In genomic region chr6:56808656-56809055, GRCm38 (mm10) we compare ENCODE assay signal across 8 mouse cellular contexts. TPM values are rescaled to one million over a fixed set of nuclear protein-coding genes. Genes with fewer than 3 reads are reported as not detected.
A peak's percentile ranks its signal among the peaks of the same experiment; 100 is the strongest.
DNase-seq lines count a peak whose midpoint lies in the region; ATAC-seq and TF ChIP-seq lines count a peak whose summit lies in the region.

No protein-coding gene starts in this region.

- no peak overlapping the region for H3K27ac ChIP-seq in embryonic facial prominence, embryonic 14.5 days (replicated peaks; ENCODE audit: low read depth, low read length)
- H3K27ac ChIP-seq in hindbrain, embryonic 14.5 days, result no peak overlapping the region
- no peak overlapping the region for H3K27ac ChIP-seq in stomach, postnatal 0 days (replicated peaks)

- TF ChIP-seq CTCF in stomach, postnatal 0 days (IDR thresholded peaks at IDR 0.05; ENCODE audit: low read depth), result peak; percentile 93

- no peaks in the 10 kb centered on the region for H3K36me3 ChIP-seq in embryonic facial prominence, embryonic 14.5 days (ENCODE audit: control insufficient read depth, insufficient read depth, low read length)
- H3K36me3 ChIP-seq in hindbrain, embryonic 14.5 days (replicated peaks; ENCODE audit: control insufficient read depth, insufficient read depth), result no peaks in the 10 kb centered on the region
- no peaks in the 10 kb centered on the region for H3K36me3 ChIP-seq in stomach, postnatal 0 days (ENCODE audit: control insufficient read depth, insufficient read depth, low read length)

- no peaks in the 10 kb centered on the region; the same call in 1 of the 2 replicates for H3K27me3 ChIP-seq in embryonic facial prominence, embryonic 14.5 days (replicated peaks; ENCODE audit: control insufficient read depth, insufficient read depth, low read length)
- H3K27me3 ChIP-seq in hindbrain, embryonic 14.5 days (ENCODE audit: control insufficient read depth, insufficient read depth, low read length), result no peaks in the 10 kb centered on the region
- H3K27me3 ChIP-seq in stomach, postnatal 0 days (ENCODE audit: control insufficient read depth, insufficient read depth, low read length), result no peaks in the 10 kb centered on the region

- no peak for TF ChIP-seq EP300 in stomach, postnatal 0 days (optimal IDR thresholded peaks at IDR 0.05)

- H3K9me3 ChIP-seq in embryonic facial prominence, embryonic 14.5 days (ENCODE audit: control insufficient read depth, low read length), result no peaks in the 10 kb centered on the region
- H3K9me3 ChIP-seq in hindbrain, embryonic 14.5 days (ENCODE audit: control insufficient read depth, low read length), result no peaks in the 10 kb centered on the region
- H3K9me3 ChIP-seq in stomach, postnatal 0 days (ENCODE audit: control insufficient read depth, low read length), result no peaks in the 10 kb centered on the region

- H3K4me3 ChIP-seq in embryonic facial prominence, embryonic 14.5 days (ENCODE audit: low read depth, low read length), result no peak overlapping the region
- no peak overlapping the region for H3K4me3 ChIP-seq in hindbrain, embryonic 14.5 days (replicated peaks; ENCODE audit: low read length)
- H3K4me3 ChIP-seq in stomach, postnatal 0 days (ENCODE audit: low read depth, low read length), result no peak overlapping the region

- no peak overlapping the region for H3K9ac ChIP-seq in embryonic facial prominence, embryonic 14.5 days (ENCODE audit: low read depth, low read length)
- no peak overlapping the region for H3K9ac ChIP-seq in hindbrain, embryonic 14.5 days
- no peak overlapping the region for H3K9ac ChIP-seq in stomach, postnatal 0 days (ENCODE audit: low read length)

- ATAC-seq in embryonic facial prominence, embryonic 14.5 days (ENCODE audit: low read depth), result peak; percentile 90
- ATAC-seq in hindbrain, embryonic 14.5 days (ENCODE audit: low FRiP score), result peak; percentile 92
- peak; percentile 94 for ATAC-seq in megakaryocyte-erythroid progenitor cell, adult 5-6 weeks (replicated peaks; ENCODE audit: low FRiP score, low TSS enrichment, poor library complexity, severe bottlenecking)
- peak; percentile 66 for ATAC-seq in stomach, postnatal 0 days (ENCODE audit: low FRiP score, low TSS enrichment)

- 7% methylated on average over 3 of the region's 3 CpGs for WGBS in embryonic facial prominence, embryonic 14.5 days
- 17% methylated on average over 3 of the region's 3 CpGs for WGBS in hindbrain, embryonic 14.5 days
- 10% methylated on average over 3 of the region's 3 CpGs for WGBS in stomach, postnatal 0 days

- no peaks in the 10 kb centered on the region for H3K4me1 ChIP-seq in embryonic facial prominence, embryonic 14.5 days (ENCODE audit: control insufficient read depth, insufficient read depth, low read length)
- no peaks in the 10 kb centered on the region for H3K4me1 ChIP-seq in hindbrain, embryonic 14.5 days (replicated peaks; ENCODE audit: control insufficient read depth, insufficient read depth, low read length)
- no peaks in the 10 kb centered on the region for H3K4me1 ChIP-seq in stomach, postnatal 0 days (replicated peaks; ENCODE audit: control insufficient read depth, insufficient read depth)

- H3K4me2 ChIP-seq in embryonic facial prominence, embryonic 14.5 days (ENCODE audit: low read depth, low read length), result no peak overlapping the region
- H3K4me2 ChIP-seq in hindbrain, embryonic 14.5 days (replicated peaks), result no peak overlapping the region
- H3K4me2 ChIP-seq in stomach, postnatal 0 days (replicated peaks; ENCODE audit: low read depth), result no peak overlapping the region

- peak; percentile 49 to 68 for DNase-seq in right cerebral cortex, adult 2 months (ENCODE audit: low spot score in 2 of 2)
- DNase-seq in right cerebral cortex, postnatal 14 days, result no peak
- peak; percentile 44 for DNase-seq in adrenal gland, postnatal 10 days
- DNase-seq in embryonic facial prominence, embryonic 14.5 days (ENCODE audit: low spot score), result peak; percentile 69
- DNase-seq in hindbrain, embryonic 14.5 days (ENCODE audit: low spot score), result peak; percentile 78
- peak; percentile 31 to 59 for DNase-seq in left cerebral cortex, adult 18-20 months (ENCODE audit: low spot score in 2 of 2)
- no peak for DNase-seq in stomach, postnatal 0 days (ENCODE audit: low spot score)

RNA-seq across cellular contexts. Expression of gene Kbtbd2, which starts 11.0 kb away (rescaled TPM):
- 10 to 100 TPM; 36.2 to 36.7 TPM for total RNA-seq in adrenal gland, postnatal 10 days (2021)
- 16.7 TPM in 2 replicates for polyA plus RNA-seq in embryonic facial prominence, embryonic 14.5 days (2014; fragmentation: Nextera tagmentation; extraction: Ambion mirVana)
- polyA plus RNA-seq in hindbrain, embryonic 14.5 days (2014; fragmentation: Nextera tagmentation; extraction: Ambion mirVana), result 26.4 and 32.2 TPM in 2 replicates
- total RNA-seq in left cerebral cortex, adult 18-20 months (2021), result 10 to 100 TPM; 67.3 to 71.7 TPM
- total RNA-seq in megakaryocyte-erythroid progenitor cell, adult 5-6 weeks (2014; fragmentation: Nextera tagmentation), result 23.3 and 32.6 TPM in 2 replicates
- 57.3 and 81.0 TPM in 2 replicates for total RNA-seq in megakaryocyte-erythroid progenitor cell, adult 5-6 weeks (2017)
- polyA plus RNA-seq in stomach, postnatal 0 days (2015; fragmentation: Nextera tagmentation; extraction: Ambion mirVana), result 9.3 and 10.8 TPM in 2 replicates

RNA-seq across cellular contexts. Expression of gene Fkbp9, which starts 23.2 kb away (rescaled TPM):
- 10 to 100 TPM; 92.6 to 92.7 TPM for total RNA-seq in adrenal gland, postnatal 10 days (2021)
- 240 and 246 TPM in 2 replicates for polyA plus RNA-seq in embryonic facial prominence, embryonic 14.5 days (2014; fragmentation: Nextera tagmentation; extraction: Ambion mirVana)
- polyA plus RNA-seq in hindbrain, embryonic 14.5 days (2014; fragmentation: Nextera tagmentation; extraction: Ambion mirVana), result 42.2 and 42.6 TPM in 2 replicates
- total RNA-seq in left cerebral cortex, adult 18-20 months (2021), result 10 to 100 TPM; 26.8 to 31.4 TPM
- total RNA-seq in megakaryocyte-erythroid progenitor cell, adult 5-6 weeks (2014; fragmentation: Nextera tagmentation), result 3.2 and 4.3 TPM in 2 replicates
- 6.6 and 7.4 TPM in 2 replicates for total RNA-seq in megakaryocyte-erythroid progenitor cell, adult 5-6 weeks (2017)
- polyA plus RNA-seq in stomach, postnatal 0 days (2015; fragmentation: Nextera tagmentation; extraction: Ambion mirVana), result 80.5 and 85.8 TPM in 2 replicates

Comparison
In these comparisons a context has a peak if more than half of its experiments do, and no peak if none do; other contexts are left out.
1. DNase-seq: peak in right cerebral cortex, adult 2 months (2 of 2), adrenal gland, postnatal 10 days (single experiment), embryonic facial prominence, embryonic 14.5 days (single experiment), hindbrain, embryonic 14.5 days (single experiment) and left cerebral cortex, adult 18-20 months (2 of 2); none in right cerebral cortex, postnatal 14 days (single experiment) and stomach, postnatal 0 days (single experiment).
2. Peak in every context shown above with its lines, with median percentiles within 50 percentile points of each other: ATAC-seq.